Mouse (Mus musculus): Measurements from ENCODE around the gene Mymk.

Gene Mymk

GRCm38 (mm10) chr2:27037008-27037407 is 35.0 kb downstream of the Mymk start:
- CTCF ChIA-PET = interaction anchor here (0.6 to 0.8 kb wide), 2 partner anchors 19 to 20 kb away, joined by 3 to 4 read pairs; no protein-coding TSS in a partner anchor

- CTCF ChIA-PET = interaction anchor here (1.1 kb wide), 1 partner anchor 18 kb away, joined by 4 read pairs; no protein-coding TSS in a partner anchor
These were observed 36.0 kb downstream of the Mymk start for GRCm38 (mm10) chr2:27036003-27036402.

- CTCF ChIA-PET = interaction anchor here (0.6 to 0.7 kb wide), 2 partner anchors 129 to 279 kb away, joined by 4 to 7 read pairs; no protein-coding TSS in a partner anchor
These were observed 39.6 kb downstream of the Mymk start for GRCm38 (mm10) chr2:27032361-27032760.

GRCm38 (mm10) chr2:27028437-27029015 is 43.5 kb downstream of the Mymk start:
- CTCF ChIA-PET = interaction anchor here (0.8 kb wide), 2 partner anchors 10 to 11 kb away, joined by 3 read pairs; no protein-coding TSS in a partner anchor

- CTCF ChIA-PET = interaction anchor here (1.2 kb wide), 1 partner anchor 11 kb away, joined by 3 read pairs; no protein-coding TSS in a partner anchor
These were observed 44.2 kb downstream of the Mymk start, which contains the start of gene Slc2a6 for GRCm38 (mm10) chr2:27027618-27028436. TSS of gene Slc2a6 (minus strand) at chr2:27027998.

GRCm38 (mm10) chr2:27026857-27027617 is 44.9 kb downstream of the Mymk start:
- CTCF ChIA-PET = interaction anchor here (0.6 to 1.2 kb wide), 2 partner anchors 12 to 518 kb away, joined by 3 to 8 read pairs; no protein-coding TSS in a partner anchor

- CTCF ChIA-PET = interaction anchor here (0.6 kb wide), 1 partner anchor 517 kb away, joined by 8 read pairs; no protein-coding TSS in a partner anchor
These were observed 45.6 kb downstream of the Mymk start for GRCm38 (mm10) chr2:27026332-27026731.

GRCm38 (mm10) chr2:27025545-27025944 is 46.4 kb downstream of the Mymk start:
- CTCF ChIA-PET = interaction anchor here (0.6 kb wide), 1 partner anchor 13 kb away, joined by 4 read pairs; no protein-coding TSS in a partner anchor

- CTCF ChIA-PET = no interaction called here
These were observed 47.8 kb downstream of the Mymk start for GRCm38 (mm10) chr2:27024136-27024535.

- CTCF ChIA-PET = no interaction called here
These were observed 49.4 kb downstream of the Mymk start for GRCm38 (mm10) chr2:27022612-27023011.

- CTCF ChIA-PET = interaction anchor here (1.0 to 1.2 kb wide), 2 partner anchors 18 to 93 kb away, joined by 3 read pairs; no protein-coding TSS in a partner anchor
These were observed 50.9 kb downstream of the Mymk start for GRCm38 (mm10) chr2:27021103-27021502.

GRCm38 (mm10) chr2:27019530-27019929 is 52.4 kb downstream of the Mymk start:
- CTCF ChIA-PET = no interaction called here

- CTCF ChIA-PET = interaction anchor here (0.7 to 2.2 kb wide), 7 partner anchors 11 to 219 kb away, joined by 3 to 23 read pairs (median 3); no protein-coding TSS in a partner anchor
These were observed 54.2 kb downstream of the Mymk start for GRCm38 (mm10) chr2:27017802-27018201.
